Mouse (Mus musculus): ENCODE data around the gene Oas1f. TPM values are rescaled to one million over a fixed set of nuclear protein-coding genes. Genes with fewer than 3 reads are reported as not detected.
A peak's percentile ranks its signal among the peaks of the same experiment; 100 is the strongest.
"Not testable (repeated sequence)": the region's sequence is repeated elsewhere in the genome, so short reads cannot be mapped to it uniquely, and the experiment has no call there.

The Oas1f gene
- not detected for total RNA-seq (2021)
- long read RNA-seq, experiment 1 = 0 reads
- long read RNA-seq, experiment 2 = 0 reads

DNA sequence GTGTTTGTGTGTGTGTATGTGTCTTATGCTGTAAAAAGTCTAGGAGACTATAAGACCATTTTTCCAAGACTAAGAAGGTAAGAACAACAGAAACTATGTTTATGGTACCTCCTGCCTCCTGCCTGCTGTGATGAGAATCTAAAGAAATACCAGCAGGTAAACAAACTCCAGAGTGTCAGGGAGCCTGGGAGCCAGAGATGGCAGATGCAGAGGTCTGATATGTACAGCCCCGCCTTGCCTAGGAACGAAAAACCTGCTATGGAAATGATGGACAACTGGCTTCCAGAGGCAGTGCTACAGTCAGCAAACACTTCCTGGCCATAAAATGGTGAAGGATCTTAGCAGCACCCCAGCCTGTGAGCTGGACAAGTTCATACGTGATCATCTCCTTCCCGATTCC, at the start of gene Oas1f:
Gene Oas1f, plus strand, starts transcription at position 301 of the 400 bp plus-strand sequence.
- DNase-seq = no peak

DNA sequence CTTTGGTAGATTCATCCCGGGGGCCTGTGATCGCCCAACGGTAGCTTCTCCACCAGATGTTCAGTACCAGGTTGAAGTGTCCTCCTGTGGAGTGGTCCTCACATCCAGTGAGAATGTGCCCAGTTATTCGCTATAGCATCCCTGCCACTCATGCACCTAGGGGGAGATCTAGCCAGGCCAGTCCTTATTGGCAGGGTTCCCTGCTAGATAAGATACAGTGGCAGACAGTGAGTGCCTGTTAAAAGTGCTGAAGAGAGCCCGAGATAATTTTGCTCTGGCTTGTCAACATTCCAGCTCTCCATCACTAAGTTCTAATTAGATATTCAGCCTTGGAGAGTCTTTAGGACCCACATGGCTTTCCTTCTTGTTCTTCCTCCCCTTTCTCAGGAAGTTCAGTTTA, 49.0 kb upstream of the Oas1f start:
- not testable (repeated sequence) for DNase-seq

DNA sequence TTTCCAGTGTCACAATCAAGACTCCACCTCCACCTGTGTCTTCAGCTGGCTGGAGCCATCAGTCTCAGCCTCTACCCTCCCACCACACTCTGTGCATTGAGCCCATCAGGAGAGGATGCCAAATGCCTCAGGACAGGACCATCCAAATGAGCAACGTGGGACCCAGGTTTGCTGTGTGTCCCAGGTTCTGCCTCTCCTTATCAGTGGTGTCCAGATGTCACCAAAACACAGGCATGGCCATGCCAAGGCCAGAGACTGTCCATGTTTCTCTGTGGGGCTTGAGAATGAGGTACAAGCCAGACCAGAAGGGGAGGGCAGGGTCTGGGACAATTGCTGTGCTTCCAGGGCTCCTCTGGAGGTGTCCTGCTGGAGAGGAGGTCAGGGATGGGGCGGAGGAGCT, 48.2 kb upstream of the Oas1f start:
- DNase-seq = not testable (repeated sequence)

DNA sequence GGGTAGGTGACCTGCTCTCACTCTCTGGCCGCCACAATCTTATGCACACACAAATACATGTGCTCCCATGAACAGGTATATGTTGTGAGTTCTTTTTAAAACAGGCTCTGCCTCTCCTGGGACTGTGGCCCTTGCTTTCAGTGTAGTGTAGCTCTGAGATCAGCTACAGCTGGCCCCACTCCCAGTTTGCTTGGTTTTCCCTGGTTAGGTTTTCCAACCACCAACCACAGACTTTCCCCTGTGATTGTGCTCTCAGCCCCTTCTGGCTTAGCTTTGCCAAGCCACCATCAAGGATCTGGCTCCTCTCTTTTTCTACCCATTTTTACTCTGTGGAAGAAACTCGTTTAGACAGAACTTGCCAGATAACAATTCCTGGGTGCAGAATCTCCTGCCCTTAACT, 43.6 kb upstream of the Oas1f start:
- DNase-seq = no peak

DNA sequence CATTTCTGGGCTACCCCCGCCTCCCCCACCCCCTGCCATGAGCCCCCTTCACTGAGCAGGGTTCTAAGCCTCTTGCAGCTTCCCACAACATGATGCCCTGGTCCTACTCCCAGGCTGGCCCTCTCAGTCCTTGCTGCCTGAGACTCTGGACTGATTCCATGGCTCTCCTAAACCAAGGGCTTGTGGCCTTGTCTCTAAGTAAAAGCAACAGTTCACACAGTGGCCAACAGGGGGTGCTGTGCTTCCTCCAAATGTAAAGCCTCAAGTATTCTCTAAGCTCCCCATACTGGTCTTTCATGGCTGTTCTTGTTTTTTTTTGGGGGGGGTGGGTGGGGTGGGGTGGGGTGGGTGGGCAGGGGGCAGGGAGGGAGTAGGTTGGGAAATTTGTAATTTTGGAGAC, 40.7 kb upstream of the Oas1f start:
- peak; percentile 42 to 47 for DNase-seq

DNA sequence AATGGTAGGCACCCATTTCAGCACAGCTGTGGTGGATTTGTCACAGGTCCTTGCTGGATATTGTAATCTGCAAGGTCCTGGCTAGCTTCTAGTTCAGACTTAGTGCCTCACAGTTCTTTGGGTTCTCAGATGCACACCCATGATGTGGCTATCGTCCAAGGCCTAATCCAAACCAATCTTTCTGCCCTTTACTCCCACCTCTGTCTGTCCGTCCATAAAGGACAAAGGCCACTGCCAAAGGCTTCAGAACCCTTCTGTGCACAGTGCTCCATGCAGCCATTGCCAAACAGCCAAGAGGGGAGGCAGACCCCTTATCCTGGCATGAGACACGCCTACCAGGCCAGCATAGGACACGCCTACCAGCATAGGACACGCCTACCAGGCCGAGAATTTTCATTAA, 38.0 kb upstream of the Oas1f start:
- no peak for DNase-seq

DNA sequence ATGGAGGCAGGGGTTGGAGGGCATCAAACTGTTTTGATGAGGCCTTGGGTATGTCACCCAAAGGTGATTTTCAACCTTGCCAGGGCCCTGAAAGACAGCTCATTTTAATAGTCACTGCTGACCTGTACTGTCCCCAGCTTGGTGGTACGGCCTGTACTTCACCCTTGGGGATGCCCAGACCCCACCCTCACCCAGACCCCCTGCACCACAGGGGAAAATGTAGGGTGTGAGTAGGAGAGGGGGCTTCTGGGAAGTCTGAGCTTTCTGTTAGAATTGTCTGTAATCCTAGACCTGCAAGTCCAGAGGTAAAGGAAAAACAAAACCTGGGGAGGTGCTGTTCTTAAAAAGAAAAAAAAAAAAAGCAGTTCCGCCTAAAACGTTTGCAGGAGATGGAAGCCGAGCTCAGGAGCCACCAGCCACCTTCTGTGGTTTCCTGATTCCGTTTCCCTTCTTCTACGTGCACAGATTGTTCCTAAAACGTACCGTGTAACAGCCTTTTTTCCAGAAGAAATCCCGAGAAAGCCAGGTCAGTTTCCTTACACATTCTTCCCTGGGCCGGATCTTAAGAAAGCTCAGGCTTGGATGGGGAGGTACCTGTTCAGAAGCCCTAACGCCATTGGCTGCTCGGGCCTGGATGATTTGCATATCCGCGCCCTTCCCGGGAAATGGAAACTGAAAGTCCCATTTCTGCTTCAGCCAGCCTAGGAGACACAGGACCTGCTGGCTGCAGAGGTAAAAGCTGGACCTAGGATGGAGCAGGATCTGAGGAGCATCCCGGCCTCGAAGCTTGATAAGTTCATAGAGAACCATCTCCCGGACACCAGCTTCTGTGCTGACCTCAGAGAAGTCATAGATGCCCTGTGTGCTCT, 35.0 kb upstream of the Oas1f start, which contains the start of gene Oas1c:
Gene Oas1c, minus strand, starts transcription at position 564 of the 869 bp plus-strand sequence.
- DNase-seq = peak; percentile 88 to 89

DNA sequence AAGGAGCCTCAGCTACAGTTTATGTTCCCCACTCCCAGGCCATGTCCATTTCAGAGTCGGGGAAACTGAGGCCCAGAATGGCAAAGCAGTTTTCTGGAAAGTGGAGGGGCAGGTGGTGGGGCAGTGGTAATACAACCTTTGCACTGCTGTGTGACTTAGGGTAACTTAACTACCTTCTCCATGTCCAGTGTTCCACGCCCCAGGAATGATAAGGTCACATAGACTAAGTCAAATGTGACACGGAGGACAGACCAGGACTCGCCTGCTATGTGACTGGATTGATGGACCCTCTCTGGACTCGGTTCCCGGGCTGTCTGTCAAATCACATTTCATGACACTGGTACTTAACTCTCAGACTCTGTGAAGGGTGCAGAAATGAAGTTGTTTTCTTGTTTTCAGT, 34.1 kb upstream of the Oas1f start:
- no peak for DNase-seq

DNA sequence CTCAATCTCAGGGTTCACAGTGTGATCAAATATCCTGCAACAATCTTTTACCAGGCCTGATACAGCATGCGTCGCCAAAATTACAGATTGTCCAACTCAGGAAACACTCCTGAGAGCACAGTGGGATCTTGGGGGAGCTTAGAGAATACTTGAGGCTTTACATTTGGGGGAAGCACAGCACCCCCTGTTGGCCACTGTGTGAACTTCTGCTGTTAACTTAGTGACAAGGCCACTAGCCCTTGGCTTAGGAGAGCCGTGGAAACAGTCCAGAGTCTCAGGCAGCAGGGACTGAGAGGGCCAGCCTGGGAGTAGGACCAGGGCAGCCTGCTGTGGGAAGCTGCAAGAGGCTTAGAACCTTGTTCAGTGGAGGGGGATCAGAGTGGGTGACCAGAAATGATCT, 31.2 kb upstream of the Oas1f start:
- peak in 1 of 2 experiments; percentile 22 for DNase-seq

DNA sequence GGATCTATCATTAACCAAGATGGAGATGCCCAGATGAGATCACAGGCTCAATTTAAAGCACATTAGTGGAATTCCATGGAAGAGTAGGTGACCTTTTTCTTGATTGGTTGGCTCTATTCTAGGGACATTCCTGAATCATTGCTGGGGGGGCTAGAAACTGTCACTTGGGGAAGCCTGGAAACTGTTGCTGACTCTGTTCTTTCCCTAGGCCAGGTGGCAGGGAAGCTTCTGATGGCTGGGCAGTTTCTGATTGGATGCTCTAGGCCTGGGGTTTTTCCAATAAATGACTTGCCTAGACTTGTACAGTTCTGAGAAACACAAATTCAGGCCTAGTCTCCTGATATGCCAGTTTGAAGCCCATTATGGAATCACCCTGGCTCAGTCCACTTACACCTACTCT, 28.2 kb upstream of the Oas1f start:
- DNase-seq = no peak

DNA sequence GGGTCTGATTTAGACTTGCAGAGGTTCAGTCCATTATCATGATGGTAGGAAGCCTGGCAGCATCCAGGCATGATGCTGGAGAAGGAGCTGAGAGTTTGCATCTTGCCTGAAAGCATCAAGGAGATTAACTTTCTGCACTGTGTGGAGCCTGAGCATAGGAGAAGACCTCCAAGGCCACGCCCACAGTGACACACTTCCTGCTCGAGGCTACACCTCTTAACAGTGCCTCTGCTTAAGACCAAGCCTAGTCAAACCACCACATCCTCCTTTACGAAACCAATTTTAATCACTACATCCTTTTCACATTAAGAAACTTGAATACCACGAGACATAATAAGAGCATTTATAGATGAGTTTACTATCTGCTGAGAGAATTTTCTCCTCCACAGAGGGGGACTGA, 16.1 kb upstream of the Oas1f start:
- DNase-seq = no peak

DNA sequence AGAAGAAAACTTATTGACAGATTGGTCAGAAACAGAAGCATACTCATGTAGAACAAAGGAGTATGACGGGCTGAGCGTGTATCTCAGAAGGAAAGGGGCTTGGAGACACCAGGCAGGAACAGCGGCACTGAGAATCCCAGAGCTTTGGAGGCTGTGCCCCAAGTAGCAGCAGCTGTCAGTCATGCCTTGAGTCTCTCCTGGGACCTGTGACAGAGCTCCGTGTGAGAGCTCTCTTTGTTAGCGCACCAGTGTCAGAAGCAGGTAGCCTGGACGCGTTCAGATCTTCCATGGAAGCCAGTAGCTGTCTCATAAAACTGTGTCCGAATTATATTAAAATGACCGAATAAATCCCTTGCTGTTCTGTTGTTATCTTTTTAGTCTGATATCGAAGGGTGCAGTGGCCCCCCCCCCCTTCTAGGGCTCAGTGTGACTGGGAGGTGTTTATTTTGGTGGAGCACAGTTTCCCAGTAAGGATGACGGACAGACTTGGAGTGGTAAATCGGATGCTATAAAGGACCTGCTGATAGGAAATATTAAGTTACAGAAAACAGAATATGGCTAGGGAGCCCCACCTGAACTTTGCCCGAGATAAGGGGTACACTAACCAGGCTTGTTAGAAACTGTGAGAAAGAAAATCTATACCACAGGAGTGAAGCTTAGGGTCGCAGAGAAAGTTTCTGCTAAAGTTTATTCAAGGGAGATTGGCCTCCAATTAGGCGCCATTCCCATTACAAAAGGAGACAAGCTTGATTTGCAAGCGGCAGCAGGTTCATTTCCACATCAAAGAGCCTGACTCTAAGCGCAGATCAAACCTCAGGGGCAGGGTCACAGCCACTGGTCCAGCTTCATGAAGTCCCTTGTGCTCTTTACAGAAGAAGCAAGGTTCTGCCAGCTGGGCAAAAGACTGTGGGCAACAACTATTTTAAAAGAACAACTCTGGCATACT, 13.6 kb upstream of the Oas1f start:
- no peak for DNase-seq

DNA sequence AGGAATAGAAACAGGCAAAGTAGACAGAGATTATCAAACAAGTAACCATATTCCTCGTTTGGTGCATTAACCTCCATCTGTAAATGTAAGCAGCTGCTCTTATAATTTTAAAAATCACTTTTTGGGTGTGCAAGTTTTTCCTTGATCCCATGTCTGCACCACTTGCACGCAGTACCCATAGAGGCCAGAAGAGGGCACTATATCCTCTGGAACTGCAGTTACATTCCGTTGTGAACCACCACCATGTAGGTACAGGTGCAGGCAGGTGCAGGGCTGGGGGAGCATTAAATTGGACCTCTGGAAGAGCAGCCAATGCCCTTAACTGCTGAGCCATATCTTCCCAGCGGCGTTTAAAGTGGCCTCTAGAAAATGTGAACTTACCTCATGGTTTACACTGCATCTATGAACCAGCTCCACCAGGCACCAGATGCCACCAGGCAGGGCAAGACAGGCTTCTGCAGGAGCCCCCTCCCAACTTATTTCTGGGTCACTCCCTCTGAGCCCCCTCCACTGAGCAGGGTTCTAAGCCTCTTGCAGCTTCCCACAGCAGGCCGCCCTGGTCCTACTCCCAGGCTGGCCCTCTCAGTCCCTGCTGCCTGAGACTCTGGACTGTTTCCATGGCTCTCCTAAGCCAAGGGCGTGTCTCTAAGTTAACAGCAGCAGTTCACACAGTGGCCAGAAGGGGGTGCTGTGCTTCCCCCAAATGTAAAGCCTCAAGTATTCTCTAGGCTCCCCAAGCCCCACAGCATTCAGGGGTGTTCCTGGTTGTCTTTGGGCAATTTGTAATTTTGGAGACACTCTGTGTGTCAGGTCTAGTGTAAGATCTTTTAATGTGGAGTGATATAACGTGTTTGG, 10.2 kb upstream of the Oas1f start:
- DNase-seq = peak; percentile 40 to 55

DNA sequence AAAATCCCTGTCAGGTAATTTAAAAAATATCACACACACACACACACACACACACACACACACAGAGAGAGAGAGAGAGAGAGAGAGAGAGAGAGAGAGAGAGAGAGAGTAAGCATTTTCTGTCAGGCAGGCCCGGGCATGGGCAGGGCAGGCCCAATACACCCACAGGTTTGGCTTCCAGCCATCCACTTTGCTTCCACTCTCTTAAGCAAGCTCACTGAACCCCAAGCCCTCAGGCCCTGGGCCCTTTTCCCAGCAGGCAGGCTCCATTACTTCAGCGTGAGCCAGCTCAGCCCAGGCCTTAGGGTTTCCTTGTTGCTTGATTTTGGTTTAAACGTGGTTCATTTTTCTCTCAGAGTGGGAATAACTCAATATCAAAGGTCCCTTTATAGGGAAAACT, 2.5 kb upstream of the Oas1f start:
- peak; percentile 9 to 42 for DNase-seq

DNA sequence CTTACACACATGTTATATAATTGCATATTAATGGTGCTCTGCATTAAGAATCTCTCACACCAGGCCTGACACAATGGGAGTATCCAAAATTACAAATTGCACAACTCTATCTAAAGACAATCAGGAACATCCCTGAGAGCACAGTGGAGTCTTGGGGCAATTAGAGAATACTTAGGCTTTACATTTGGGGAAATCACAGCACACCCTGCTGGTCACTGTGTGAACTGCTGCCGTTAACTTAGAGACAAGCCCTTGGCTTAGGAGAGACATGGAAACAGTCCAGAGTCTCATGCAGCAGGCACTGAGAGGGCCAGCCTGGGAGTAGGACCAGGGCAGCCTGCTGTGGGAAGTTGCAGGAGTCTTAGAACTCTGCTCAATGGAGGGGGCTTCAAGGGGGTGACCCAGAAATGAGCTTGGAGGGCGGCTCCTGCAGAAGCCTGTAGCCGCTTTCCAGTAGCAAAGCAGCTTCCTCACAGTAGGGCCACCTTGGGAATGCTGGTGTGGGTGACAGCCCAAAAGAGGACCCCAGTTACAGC, 2.5 kb downstream of the Oas1f start:
- peak; percentile 30 to 47 for DNase-seq

DNA sequence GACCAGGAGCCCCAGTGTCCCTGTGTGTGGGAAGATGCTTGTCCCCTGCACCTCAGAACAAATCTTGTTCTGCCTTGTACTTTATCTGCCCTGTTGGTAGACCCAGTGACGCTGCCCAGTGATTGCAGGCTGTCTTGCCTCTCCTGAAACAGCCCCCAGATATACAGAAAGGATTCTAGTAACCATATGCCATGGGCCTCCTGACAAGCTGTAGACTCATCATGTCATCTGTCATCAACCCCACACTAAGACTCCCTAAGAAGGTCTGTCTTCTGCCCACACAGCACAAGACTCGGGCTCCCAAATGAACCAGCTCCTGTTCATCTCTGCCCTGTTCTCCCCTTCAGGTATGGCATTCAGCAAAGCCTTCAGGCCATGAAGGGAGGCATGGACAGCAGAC, 12.1 kb downstream of the Oas1f start:
- no peak for DNase-seq

DNA sequence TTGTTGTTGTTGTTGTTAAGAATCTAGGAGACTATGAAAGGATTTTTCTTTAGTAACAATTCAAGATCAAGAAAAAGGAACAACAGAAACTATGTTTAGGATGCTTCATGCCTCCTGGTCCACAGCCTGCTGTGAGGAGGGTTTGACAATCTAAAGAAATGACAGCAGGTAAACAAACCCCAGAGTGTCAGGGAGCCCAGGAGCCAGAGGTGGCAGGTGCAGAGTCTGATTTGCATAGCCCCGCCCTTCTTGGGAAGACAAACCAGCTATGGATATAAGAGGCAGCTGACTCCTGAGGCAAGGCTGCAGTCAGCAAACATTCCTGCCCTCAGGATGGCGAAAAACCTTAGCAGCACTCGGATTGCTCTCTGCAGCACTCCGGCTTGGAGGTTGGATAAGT, 14.0 kb downstream of the Oas1f start, which contains the start of gene Oas1h:
Gene Oas1h, plus strand, starts transcription at position 301 of the 400 bp plus-strand sequence.
- no peak for DNase-seq

DNA sequence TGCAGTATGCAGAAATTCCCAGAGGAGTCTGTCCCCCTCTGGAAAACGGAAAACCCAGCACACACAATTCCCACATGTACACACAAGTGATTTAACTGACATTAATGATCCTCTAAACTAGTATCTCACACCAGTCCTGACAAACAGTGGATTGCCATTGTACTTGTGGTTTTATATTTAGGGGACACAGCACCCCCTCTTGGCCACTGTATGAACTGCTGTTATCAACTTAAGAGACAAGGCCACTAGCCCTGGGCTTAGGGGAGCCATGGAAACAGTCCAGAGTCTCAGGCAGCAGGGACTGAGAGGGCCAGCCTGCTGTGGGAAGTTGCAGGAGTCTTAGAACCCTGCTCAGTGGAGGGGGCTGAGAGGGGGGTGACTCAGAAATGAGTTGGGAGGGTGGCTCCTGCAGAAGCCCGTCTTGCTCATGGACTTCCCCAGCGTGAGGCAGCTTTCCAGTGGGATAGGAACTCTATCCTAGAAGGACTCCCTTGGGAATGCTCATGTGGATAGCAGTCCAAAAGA, 18.2 kb downstream of the Oas1f start:
- no peak for DNase-seq

DNA sequence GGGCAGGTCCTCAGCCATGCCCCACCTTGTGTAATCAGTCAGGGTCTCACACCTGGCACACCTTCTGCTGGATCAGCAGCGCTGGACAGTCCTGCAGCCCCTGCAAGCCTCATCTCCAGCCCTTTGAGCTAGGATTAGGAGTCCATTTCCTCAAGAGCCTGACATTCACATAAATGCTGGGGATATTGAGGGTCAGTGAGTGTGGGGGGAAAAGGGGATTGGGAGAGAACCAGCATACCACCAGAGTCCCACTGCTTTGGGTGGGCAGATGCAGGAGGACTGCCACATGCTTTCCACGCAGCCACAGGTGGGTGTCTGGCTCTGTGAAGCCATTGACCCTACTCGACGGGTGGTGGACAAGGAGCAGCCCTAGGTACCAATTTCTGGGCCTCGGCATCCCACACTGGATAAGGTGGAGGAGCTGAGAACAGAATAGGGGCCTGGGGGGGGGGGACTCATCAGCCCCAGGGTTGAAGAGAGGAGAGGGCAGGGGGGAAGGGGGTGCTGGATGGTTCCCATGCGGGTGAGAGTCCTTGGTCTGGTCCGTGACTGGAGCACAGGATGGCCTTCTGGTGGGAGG, 22.4 kb downstream of the Oas1f start:
- no peak for DNase-seq

DNA sequence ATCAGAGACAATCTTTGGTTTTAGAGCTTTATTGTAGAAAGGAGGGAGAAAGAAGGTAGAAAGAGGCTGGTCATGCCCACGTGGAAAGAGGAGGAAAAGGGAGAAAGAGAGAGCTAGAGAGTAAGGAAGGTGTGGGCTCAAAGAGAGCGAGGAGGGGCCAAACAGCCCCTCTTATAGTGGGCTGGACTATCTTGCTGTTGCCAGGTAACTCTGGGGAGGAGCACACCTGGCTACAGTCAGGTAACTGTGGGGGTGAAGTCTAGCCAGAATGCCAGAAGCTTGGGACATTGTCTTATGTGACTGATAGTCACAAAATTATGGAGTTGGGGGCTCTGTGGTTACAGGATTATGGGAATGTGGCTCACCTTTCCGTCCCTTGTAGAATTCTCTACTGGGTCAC, 22.9 kb downstream of the Oas1f start:
- DNase-seq = no peak

DNA sequence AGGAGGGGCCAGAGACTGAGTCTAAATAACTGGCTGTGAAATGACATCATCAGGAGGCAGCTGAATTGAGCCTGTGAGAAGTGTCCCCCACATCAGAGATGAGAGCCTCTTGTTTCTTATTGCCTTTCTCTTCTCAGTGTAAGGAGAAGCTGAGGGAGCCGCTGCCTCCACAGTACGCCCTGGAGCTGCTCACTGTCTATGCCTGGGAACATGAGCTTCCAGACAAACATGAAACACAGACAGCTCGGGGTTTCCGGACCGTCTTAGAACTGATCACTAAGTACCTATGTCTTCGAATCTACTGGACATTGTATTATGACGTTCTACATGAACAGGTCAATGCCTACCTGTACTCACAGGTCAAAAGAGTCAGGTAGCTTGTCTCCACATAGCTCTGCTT, 23.6 kb downstream of the Oas1f start:
- no peak for DNase-seq
